Mouse (Mus musculus) urinary bladder, postnatal 0 days (tissue): ENCODE results near the gene Znhit3. TPM values are rescaled to one million over a fixed set of nuclear protein-coding genes. Genes with fewer than 3 reads are reported as not detected.

Experiments used
- microRNA-seq: library from miRNA; unstranded; fragments of <30 nt; microRNA quantifications from one replicate; pipeline ENCODE4, GENCODE M21; 2016
- polyA plus RNA-seq: library from polyadenylated mRNA; unstranded; fragments of >200 nt; fragmentation: Nextera tagmentation; extraction: Ambion mirVana; gene quantifications from 2 replicates; pipeline ENCODE4 v1.2.1, GENCODE M21; 2015

Gene Znhit3
- 31.2 and 34.3 TPM in 2 replicates for polyA plus RNA-seq

DNA sequence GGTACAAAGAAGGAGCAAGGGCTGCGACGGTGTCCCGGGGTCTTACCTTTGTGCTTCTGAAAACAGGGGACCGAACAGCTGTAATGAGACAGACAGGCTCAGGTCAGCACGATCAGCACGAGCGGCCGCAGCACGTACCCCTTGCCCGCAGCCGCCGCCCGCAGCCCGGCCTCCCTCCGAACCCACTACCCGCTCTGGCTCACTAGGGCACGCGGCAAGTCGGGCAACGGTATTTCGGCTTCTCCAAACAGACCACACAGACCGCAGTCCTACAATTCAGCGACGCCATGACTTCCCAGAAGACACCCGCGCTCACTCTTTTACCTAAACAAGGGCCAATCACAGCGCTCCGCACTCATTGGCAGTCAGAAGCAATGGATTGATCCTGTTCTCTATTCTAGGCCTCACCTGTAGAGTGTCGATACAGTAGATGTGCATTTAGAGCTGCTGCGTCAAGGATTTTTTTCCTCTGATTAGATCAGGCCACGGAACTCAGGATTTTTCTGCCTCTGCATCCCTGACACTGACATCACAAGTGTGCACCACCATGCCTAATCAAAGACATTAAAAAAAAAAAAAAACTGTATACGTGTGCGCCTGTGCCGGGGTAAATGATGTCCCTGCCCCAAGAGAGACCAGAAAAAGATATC lies at the start of gene Znhit3:
Znhit3 (minus strand) TSS at position 314 of the 650 bp plus-strand sequence.

DNA sequence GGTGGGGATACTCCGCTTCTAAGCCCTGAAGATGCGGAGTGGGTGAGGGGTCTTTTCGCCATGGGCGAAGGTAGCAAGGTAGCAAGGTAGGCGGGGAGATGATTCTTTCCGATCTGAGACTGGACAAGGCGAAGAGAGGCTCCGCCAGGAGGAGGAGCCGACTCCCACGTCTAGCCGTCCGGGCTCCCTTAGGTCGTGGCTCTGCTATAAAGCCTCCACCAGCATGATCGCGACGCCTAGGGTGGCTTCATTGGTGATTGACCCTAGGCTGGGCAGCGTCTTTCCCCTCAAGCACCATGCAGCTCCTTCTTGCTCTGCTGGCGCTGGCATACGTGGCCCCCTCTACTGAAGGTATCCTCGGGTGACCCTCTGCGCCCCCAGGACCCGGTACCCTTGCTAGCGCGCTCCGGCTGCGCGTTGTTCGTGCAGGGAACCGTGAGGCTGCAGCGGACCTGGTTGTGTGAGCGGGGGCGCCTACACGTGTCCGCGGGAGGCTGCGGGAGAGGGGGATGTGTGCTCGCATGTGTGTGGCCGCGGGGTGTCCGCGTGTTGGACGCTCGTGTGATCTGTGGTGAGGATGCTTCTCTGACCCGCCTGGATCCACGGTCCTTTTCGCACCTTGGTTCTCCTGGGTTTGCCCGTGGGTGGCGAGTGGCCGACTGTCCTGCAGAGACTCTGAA lies 41.6 kb upstream of the Znhit3 start, which contains the start of gene Car4:
Car4 (plus strand) TSS at position 196 of the 680 bp plus-strand sequence.

GRCm38 (mm10) chr11:84879772-84880464 lies 36.2 kb downstream of the Znhit3 start, which contains the start of the genes Myo19 and Pigw:
Gene Myo19, plus strand, starts transcription at chr11:84880148.
Gene Pigw, minus strand, starts transcription at chr11:84880285.

GRCm38 (mm10) chr11:84870337-84871043 lies 45.7 kb downstream of the Znhit3 start, which contains the start of gene Ggnbp2:
Gene Ggnbp2, minus strand, starts transcription at chr11:84870817.

Small RNA genes within 50 kb of the gene (microRNA-seq; reads per million reads assigned to microRNA genes)
- not detected for gene Gm23564

Other genes with a start within 250 kb of the Znhit3 start
- 7.6 and 8.0 TPM in 2 replicates for gene Mrm1, start 96.9 kb downstream of the Znhit3 start, polyA plus RNA-seq
- 5.8 and 8.0 TPM in 2 replicates for gene Dhrs11, start 87.4 kb downstream of the Znhit3 start, polyA plus RNA-seq
- 44.1 and 45.0 TPM in 2 replicates for gene Ggnbp2, start 45.5 kb downstream of the Znhit3 start, polyA plus RNA-seq
- gene Myo19, start 36.2 kb downstream of the Znhit3 start, polyA plus RNA-seq: 3.8 TPM in 2 replicates
- gene Pigw, start 36.1 kb downstream of the Znhit3 start, polyA plus RNA-seq: 1.8 TPM in 2 replicates
- 2.8 and 3.3 TPM in 2 replicates for gene Car4, start 41.4 kb upstream of the Znhit3 start, polyA plus RNA-seq
- gene Usp32, start 223.8 kb upstream of the Znhit3 start, polyA plus RNA-seq: 3.4 and 3.6 TPM in 2 replicates